ENCODE assay signal across 9 mouse cellular contexts in the genomic region with DNA sequence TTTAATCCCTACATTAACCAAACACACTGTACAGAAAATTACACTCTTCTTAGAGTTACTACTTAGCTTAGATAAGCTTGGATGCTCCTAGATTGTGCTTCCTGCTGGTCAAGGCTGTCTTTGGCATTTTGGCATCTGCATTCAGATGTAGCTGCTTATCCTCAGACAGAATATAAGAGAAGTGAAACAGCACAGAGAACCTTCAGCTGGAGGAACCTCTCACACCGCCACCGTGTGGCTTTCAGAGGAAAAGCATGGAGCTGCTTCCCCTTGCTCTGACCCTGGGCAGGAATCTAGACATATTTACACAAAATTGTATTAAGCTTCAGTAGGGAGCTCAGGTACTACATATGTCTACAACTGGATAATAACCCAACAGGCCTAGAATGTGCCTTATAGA. TPM values are rescaled to one million over a fixed set of nuclear protein-coding genes. Genes with fewer than 3 reads are reported as not detected.
DNase-seq lines count a peak whose midpoint lies in the region; ATAC-seq and TF ChIP-seq lines count a peak whose summit lies in the region.
"Had no signal": no experiment of that assay in that cellular context is flagged by ENCODE, and none has a peak within 500 bp of the region (broad histone marks: within the 10 kb centered on the region; RNA-seq: fewer than 3 reads in every experiment).

No protein-coding gene starts in this region.

- peak; percentile 73 for TF ChIP-seq CTCF in E14TG2a.4 (conservative IDR thresholded peaks at IDR 0.05; ENCODE audit: low read length)

- no peak overlapping the region for H3K27ac ChIP-seq in intestine, embryonic 14.5 days (ENCODE audit: low read depth)
- no peak overlapping the region for H3K27ac ChIP-seq in intestine, embryonic 16.5 days (ENCODE audit: low read length)
- no peak overlapping the region for H3K27ac ChIP-seq in embryonic facial prominence, embryonic 14.5 days (replicated peaks; ENCODE audit: low read depth, low read length)
- H3K27ac ChIP-seq: liver, embryonic 15.5 days had no signal

- H3K27me3 ChIP-seq in intestine, embryonic 14.5 days (replicated peaks; ENCODE audit: control insufficient read depth, insufficient read depth, low read length), result no peaks in the 10 kb centered on the region; the same call in 1 of the 2 replicates
- H3K27me3 ChIP-seq in intestine, embryonic 16.5 days (replicated peaks; ENCODE audit: control insufficient read depth, insufficient read depth, low read length), result no peaks in the 10 kb centered on the region; the same call in 1 of the 2 replicates
- peaks cover 34% of the 10 kb centered on the region for H3K27me3 ChIP-seq in E14TG2a.4 (ENCODE audit: insufficient read depth, low read length)
- no peaks in the 10 kb centered on the region for H3K27me3 ChIP-seq in embryonic facial prominence, embryonic 14.5 days (replicated peaks; ENCODE audit: control insufficient read depth, insufficient read depth, low read length)

- DNase-seq in intestine, embryonic 14.5 days (ENCODE audit: low spot score), result peak; percentile 53
- DNase-seq in adrenal gland, postnatal 10 days, result peak; percentile 54
- peak; percentile 29 for DNase-seq in embryonic facial prominence, embryonic 14.5 days (ENCODE audit: low spot score)
- DNase-seq in left cerebral cortex, postnatal 10 days (ENCODE audit: extremely low spot score in 1 of 2, low spot score in 2 of 2), result peak; percentile 8 to 42
- peak; percentile 18 for DNase-seq in retina, adult 2 months (ENCODE audit: low read depth, low spot score)
- DNase-seq in urinary bladder, postnatal 10 days (ENCODE audit: low spot score), result no peak

- H3K9me3 ChIP-seq in intestine, embryonic 14.5 days (ENCODE audit: control insufficient read depth, low read length), result no peaks in the 10 kb centered on the region
- no peaks in the 10 kb centered on the region for H3K9me3 ChIP-seq in intestine, embryonic 16.5 days (ENCODE audit: control insufficient read depth, low read length)
- H3K9me3 ChIP-seq in E14TG2a.4 (ENCODE audit: low read length), result no peaks in the 10 kb centered on the region
- H3K9me3 ChIP-seq in embryonic facial prominence, embryonic 14.5 days (ENCODE audit: control insufficient read depth, low read length), result no peaks in the 10 kb centered on the region
- H3K9me3 ChIP-seq: liver, embryonic 15.5 days had no signal

- 0% methylated on average over 2 of the region's 2 CpGs for WGBS in intestine, embryonic 14.5 days
- 0% methylated on average over 2 of the region's 2 CpGs for WGBS in intestine, embryonic 16.5 days
- 0% methylated on average over 2 of the region's 2 CpGs for WGBS in embryonic facial prominence, embryonic 14.5 days

- intact Hi-C loops in left cerebral cortex, postnatal 10 days (cut with DNase I), result no loop called here

- H3K36me3 ChIP-seq in intestine, embryonic 14.5 days (ENCODE audit: control insufficient read depth, insufficient read depth, low read length), result no peaks in the 10 kb centered on the region
- H3K36me3 ChIP-seq in intestine, embryonic 16.5 days (ENCODE audit: control insufficient read depth, insufficient read depth, low read length), result no peaks in the 10 kb centered on the region
- H3K36me3 ChIP-seq in E14TG2a.4 (ENCODE audit: insufficient read depth, low read length), result no peaks in the 10 kb centered on the region
- no peaks in the 10 kb centered on the region for H3K36me3 ChIP-seq in embryonic facial prominence, embryonic 14.5 days (ENCODE audit: control insufficient read depth, insufficient read depth, low read length)
- H3K36me3 ChIP-seq: liver, embryonic 15.5 days had no signal

- no peak overlapping the region for H3K4me2 ChIP-seq in intestine, embryonic 14.5 days (ENCODE audit: low read length)
- H3K4me2 ChIP-seq in intestine, embryonic 16.5 days (ENCODE audit: low read depth, low read length), result no peak overlapping the region
- H3K4me2 ChIP-seq in embryonic facial prominence, embryonic 14.5 days (ENCODE audit: low read depth, low read length), result no peak overlapping the region
- H3K4me2 ChIP-seq: liver, embryonic 15.5 days had no signal

- H3K9ac ChIP-seq in intestine, embryonic 14.5 days (ENCODE audit: low read length), result no peak overlapping the region
- H3K9ac ChIP-seq in intestine, embryonic 16.5 days (ENCODE audit: low read depth, low read length), result no peak overlapping the region
- no peak overlapping the region for H3K9ac ChIP-seq in embryonic facial prominence, embryonic 14.5 days (ENCODE audit: low read depth, low read length)
- H3K9ac ChIP-seq: liver, embryonic 15.5 days had no signal

- H3K4me1 ChIP-seq in intestine, embryonic 14.5 days (replicated peaks; ENCODE audit: control insufficient read depth, insufficient read depth, low read length), result no peaks in the 10 kb centered on the region
- no peaks in the 10 kb centered on the region for H3K4me1 ChIP-seq in intestine, embryonic 16.5 days (ENCODE audit: control insufficient read depth, insufficient read depth, low read length)
- no peaks in the 10 kb centered on the region for H3K4me1 ChIP-seq in E14TG2a.4 (replicated peaks; ENCODE audit: low read depth, low read length)
- H3K4me1 ChIP-seq in embryonic facial prominence, embryonic 14.5 days (ENCODE audit: control insufficient read depth, insufficient read depth, low read length), result no peaks in the 10 kb centered on the region
- H3K4me1 ChIP-seq: liver, embryonic 15.5 days had no signal

- no peak for ATAC-seq in intestine, embryonic 14.5 days (replicated peaks; ENCODE audit: low FRiP score, low TSS enrichment, low read depth)
- no peak for ATAC-seq in intestine, embryonic 16.5 days
- ATAC-seq in embryonic facial prominence, embryonic 14.5 days (ENCODE audit: low read depth), result no peak

- no peak overlapping the region for H3K4me3 ChIP-seq in intestine, embryonic 14.5 days (ENCODE audit: low read depth, low read length)
- no peak overlapping the region for H3K4me3 ChIP-seq in intestine, embryonic 16.5 days (ENCODE audit: low read length)
- no peak overlapping the region for H3K4me3 ChIP-seq in E14TG2a.4 (replicated peaks; ENCODE audit: low read length)
- H3K4me3 ChIP-seq in embryonic facial prominence, embryonic 14.5 days (ENCODE audit: low read depth, low read length), result no peak overlapping the region
- H3K4me3 ChIP-seq: liver, embryonic 15.5 days had no signal

RNA-seq across cellular contexts. Expression of a gene that starts 2.6 kb away (rescaled TPM):
- polyA plus RNA-seq in intestine, embryonic 14.5 days (2014; fragmentation: Nextera tagmentation; extraction: Ambion mirVana), result not detected in 2 replicates
- not detected in 2 replicates for polyA plus RNA-seq in intestine, embryonic 16.5 days (2015; fragmentation: Nextera tagmentation; extraction: Ambion mirVana)
- total RNA-seq in adrenal gland, postnatal 10 days (2021), result not detected
- not detected in 2 replicates for polyA plus RNA-seq in embryonic facial prominence, embryonic 14.5 days (2014; fragmentation: Nextera tagmentation; extraction: Ambion mirVana)
- not detected for total RNA-seq in left cerebral cortex, postnatal 10 days (2021)
- polyA plus RNA-seq: liver, embryonic 15.5 days had no signal

RNA-seq across cellular contexts. Expression of a gene that starts 14.6 kb away (rescaled TPM):
- not detected in 2 replicates for polyA plus RNA-seq in intestine, embryonic 14.5 days (2014; fragmentation: Nextera tagmentation; extraction: Ambion mirVana)
- not detected in 2 replicates for polyA plus RNA-seq in intestine, embryonic 16.5 days (2015; fragmentation: Nextera tagmentation; extraction: Ambion mirVana)
- not detected for total RNA-seq in adrenal gland, postnatal 10 days (2021)
- not detected in 2 replicates for polyA plus RNA-seq in embryonic facial prominence, embryonic 14.5 days (2014; fragmentation: Nextera tagmentation; extraction: Ambion mirVana)
- not detected for total RNA-seq in left cerebral cortex, postnatal 10 days (2021)
- polyA plus RNA-seq: liver, embryonic 15.5 days had no signal

RNA-seq across cellular contexts. Expression of a gene that starts 18.6 kb away (rescaled TPM):
- not detected in 2 replicates for polyA plus RNA-seq in intestine, embryonic 14.5 days (2014; fragmentation: Nextera tagmentation; extraction: Ambion mirVana)
- not detected in 2 replicates for polyA plus RNA-seq in intestine, embryonic 16.5 days (2015; fragmentation: Nextera tagmentation; extraction: Ambion mirVana)
- not detected for total RNA-seq in adrenal gland, postnatal 10 days (2021)
- not detected in 2 replicates for polyA plus RNA-seq in embryonic facial prominence, embryonic 14.5 days (2014; fragmentation: Nextera tagmentation; extraction: Ambion mirVana)
- not detected for total RNA-seq in left cerebral cortex, postnatal 10 days (2021)
- polyA plus RNA-seq: liver, embryonic 15.5 days had no signal

RNA-seq across cellular contexts. Expression of a gene that starts 25.7 kb away (rescaled TPM):
- not detected in 2 replicates for polyA plus RNA-seq in intestine, embryonic 14.5 days (2014; fragmentation: Nextera tagmentation; extraction: Ambion mirVana)
- not detected in 2 replicates for polyA plus RNA-seq in intestine, embryonic 16.5 days (2015; fragmentation: Nextera tagmentation; extraction: Ambion mirVana)
- total RNA-seq in adrenal gland, postnatal 10 days (2021), result not detected
- 0.19 TPM in 1 of 2 replicates, not detected in the other for polyA plus RNA-seq in embryonic facial prominence, embryonic 14.5 days (2014; fragmentation: Nextera tagmentation; extraction: Ambion mirVana)
- not detected for total RNA-seq in left cerebral cortex, postnatal 10 days (2021)
- polyA plus RNA-seq: liver, embryonic 15.5 days had no signal

RNA-seq across cellular contexts. Expression of a gene that starts 41.4 kb away (rescaled TPM):
- 0.42 TPM in 1 of 2 replicates, not detected in the other for polyA plus RNA-seq in intestine, embryonic 14.5 days (2014; fragmentation: Nextera tagmentation; extraction: Ambion mirVana)
- not detected in 2 replicates for polyA plus RNA-seq in intestine, embryonic 16.5 days (2015; fragmentation: Nextera tagmentation; extraction: Ambion mirVana)
- not detected for total RNA-seq in adrenal gland, postnatal 10 days (2021)
- polyA plus RNA-seq in embryonic facial prominence, embryonic 14.5 days (2014; fragmentation: Nextera tagmentation; extraction: Ambion mirVana), result not detected in 2 replicates
- not detected for total RNA-seq in left cerebral cortex, postnatal 10 days (2021)
- polyA plus RNA-seq: liver, embryonic 15.5 days had no signal
